Mouse (Mus musculus): Measurements from ENCODE around the gene Dcp1b. TPM values are rescaled to one million over a fixed set of nuclear protein-coding genes. Genes with fewer than 3 reads are reported as not detected.

Gene Dcp1b
- 4.0 TPM for polyA plus RNA-seq (2014; fragmentation: Illumina TruSeq; extraction: RNeasy Lipid Tissue Mini Kit (QIAGEN cat#74804); ENCODE audit: low replicate concordance)

GRCm38 (mm10) chr6:119175078-119175853 is at the start of gene Dcp1b:
Gene Dcp1b (plus strand): TSS chr6:119175253.

GRCm38 (mm10) chr6:119196382-119197305 is 21.6 kb downstream of the Dcp1b start, which contains the start of gene Cacna1c:
Gene Cacna1c (minus strand): TSS chr6:119196418.

GRCm38 (mm10) chr6:119236241-119236640 is 61.2 kb downstream of the Dcp1b start, which contains the start of gene Cacna2d4:
Gene Cacna2d4 (plus strand): TSS chr6:119236526.

Other genes starting within 250 kb of the Dcp1b start
- gene Cacna1c, start 21.2 kb downstream of the Dcp1b start, polyA plus RNA-seq (2014; fragmentation: Illumina TruSeq; extraction: RNeasy Lipid Tissue Mini Kit (QIAGEN cat#74804); ENCODE audit: low replicate concordance) = 1.7 TPM
- not detected for gene Cacna2d4, start 61.3 kb downstream of the Dcp1b start, polyA plus RNA-seq (2014; fragmentation: Illumina TruSeq; extraction: RNeasy Lipid Tissue Mini Kit (QIAGEN cat#74804); ENCODE audit: low replicate concordance)
- not detected for gene Lrtm2, start 155.5 kb downstream of the Dcp1b start, polyA plus RNA-seq (2014; fragmentation: Illumina TruSeq; extraction: RNeasy Lipid Tissue Mini Kit (QIAGEN cat#74804); ENCODE audit: low replicate concordance)
- 293 TPM for gene Adipor2, start 242.5 kb downstream of the Dcp1b start, polyA plus RNA-seq (2014; fragmentation: Illumina TruSeq; extraction: RNeasy Lipid Tissue Mini Kit (QIAGEN cat#74804); ENCODE audit: low replicate concordance)